Mouse (Mus musculus) erythroblast, embryonic 14.5 days (primary cell): Measurements from ENCODE around the gene Esr1. TPM values are rescaled to one million over a fixed set of nuclear protein-coding genes. Genes with fewer than 3 reads are reported as not detected.

Source experiments
- H3K27me3 ChIP-seq: 2 replicates; pipeline ENCODE4 v1.6.1; 2012; ENCODE audit warnings: inconsistent platforms; ENCODE audit not compliant: control insufficient read depth
- H3K36me3 ChIP-seq: 2 replicates; pipeline ENCODE4 v1.6.1; 2012; ENCODE audit warnings: mild to moderate bottlenecking, inconsistent platforms; ENCODE audit not compliant: control insufficient read depth
- H3K4me1 ChIP-seq: 2 replicates; pipeline ENCODE4 v1.6.1; 2012; ENCODE audit warnings: inconsistent platforms; ENCODE audit not compliant: control insufficient read depth
- H3K4me3 ChIP-seq: replicated peaks from 2 replicates; pipeline ENCODE3; 2012; ENCODE audit warnings: moderate library complexity, mild to moderate bottlenecking, inconsistent platforms
- H3K9me3 ChIP-seq: 2 replicates; pipeline ENCODE4 v1.6.1; 2012; ENCODE audit warnings: low read length, inconsistent platforms, mixed read lengths; ENCODE audit not compliant: control insufficient read depth
- GATA1 ChIP-seq: IDR thresholded peaks from 2 replicates; pipeline ENCODE4 v1.6.1; 2012; ENCODE audit warnings: low read length, inconsistent platforms, mixed read lengths
- TAL1 ChIP-seq: IDR thresholded peaks from 3 replicates; pipeline ENCODE4 v1.6.1; 2012; ENCODE audit warnings: low read length, inconsistent platforms, mixed read lengths
- polyA plus RNA-seq: library from polyadenylated mRNA; stranded (reverse); fragments of >175 nt; gene quantifications from 2 replicates; pipeline ENCODE4 v1.2.3, GENCODE M21; 2012

Gene Esr1
- polyA plus RNA-seq, 1 experiment, result 0.01 TPM

DNA sequence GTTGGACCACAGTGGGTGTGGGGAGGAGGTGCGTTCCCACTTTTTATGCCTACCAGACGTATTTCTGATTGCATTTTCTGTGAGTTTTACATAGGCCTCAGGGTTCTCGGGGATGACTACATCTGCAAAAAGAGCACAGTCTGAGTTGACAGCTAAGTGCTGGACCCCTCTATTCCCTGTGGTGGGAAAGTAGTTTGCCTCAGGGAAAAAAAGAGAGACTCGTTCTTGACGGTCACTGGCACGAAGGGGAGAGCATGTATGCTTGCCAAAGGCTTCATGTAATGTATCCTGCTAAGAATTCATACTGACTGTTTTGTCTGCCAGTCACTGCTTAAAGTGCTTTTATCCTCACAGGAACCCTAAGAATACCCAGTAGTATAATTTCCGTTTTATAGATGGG is 433.8 kb downstream of the Esr1 start:
- H3K4me1 ChIP-seq, result no peaks in the 10 kb centered on the region
- H3K27me3 ChIP-seq, result no peaks in the 10 kb centered on the region
- TF ChIP-seq TAL1 (no peak), GATA1 (no peak)
- H3K9me3 ChIP-seq, result no peaks in the 10 kb centered on the region
- H3K36me3 ChIP-seq, result peaks cover 39% of the 10 kb centered on the region
- H3K4me3 ChIP-seq, result no peak overlapping the region

DNA sequence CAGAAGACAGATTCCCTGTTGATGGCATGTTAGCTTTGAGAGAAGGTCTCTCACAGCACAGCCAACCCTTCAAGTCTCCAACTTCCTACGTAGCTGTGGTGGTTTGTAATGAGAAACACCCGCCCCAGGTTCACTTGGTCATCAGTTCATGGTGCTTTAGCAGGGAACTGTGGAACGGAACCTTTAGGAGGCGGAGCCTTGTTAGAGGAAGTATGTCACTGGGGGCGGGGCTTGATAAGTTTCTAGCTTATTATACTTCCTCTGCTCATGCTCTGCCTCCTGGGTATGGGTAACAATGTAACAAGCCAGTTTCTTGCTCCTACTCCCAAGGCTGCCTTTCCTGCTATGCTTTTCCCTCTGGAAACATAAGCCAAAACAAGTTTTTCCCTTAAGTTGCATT is 434.3 kb downstream of the Esr1 start:
- no peaks in the 10 kb centered on the region for H3K9me3 ChIP-seq
- H3K36me3 ChIP-seq, result peaks cover 35% of the 10 kb centered on the region
- H3K4me1 ChIP-seq, result no peaks in the 10 kb centered on the region
- no peak overlapping the region for H3K4me3 ChIP-seq
- no peaks in the 10 kb centered on the region for H3K27me3 ChIP-seq
- TF ChIP-seq GATA1, result no peak
- no peak for TF ChIP-seq TAL1

Other genes with a start within 250 kb of the Esr1 start
- gene Zbtb2, start 223.5 kb upstream of the Esr1 start, polyA plus RNA-seq, result 0.15 and 0.20 TPM in 2 replicates
- gene Rmnd1, start 179.2 kb upstream of the Esr1 start, polyA plus RNA-seq, result 0.14 and 0.18 TPM in 2 replicates
- 0.54 and 0.63 TPM in 2 replicates for gene Armt1, start 179.1 kb upstream of the Esr1 start, polyA plus RNA-seq
- not detected in 2 replicates for gene Ccdc170, start 129.1 kb upstream of the Esr1 start, polyA plus RNA-seq